Mouse (Mus musculus): ENCODE measurements around the gene Tbc1d10c. TPM values are rescaled to one million over a fixed set of nuclear protein-coding genes. Genes with fewer than 3 reads are reported as not detected.

Tbc1d10c gene
- 0.58 and 0.67 TPM in 2 replicates for polyA plus RNA-seq (2015; fragmentation: Nextera tagmentation; extraction: Ambion mirVana)

DNA sequence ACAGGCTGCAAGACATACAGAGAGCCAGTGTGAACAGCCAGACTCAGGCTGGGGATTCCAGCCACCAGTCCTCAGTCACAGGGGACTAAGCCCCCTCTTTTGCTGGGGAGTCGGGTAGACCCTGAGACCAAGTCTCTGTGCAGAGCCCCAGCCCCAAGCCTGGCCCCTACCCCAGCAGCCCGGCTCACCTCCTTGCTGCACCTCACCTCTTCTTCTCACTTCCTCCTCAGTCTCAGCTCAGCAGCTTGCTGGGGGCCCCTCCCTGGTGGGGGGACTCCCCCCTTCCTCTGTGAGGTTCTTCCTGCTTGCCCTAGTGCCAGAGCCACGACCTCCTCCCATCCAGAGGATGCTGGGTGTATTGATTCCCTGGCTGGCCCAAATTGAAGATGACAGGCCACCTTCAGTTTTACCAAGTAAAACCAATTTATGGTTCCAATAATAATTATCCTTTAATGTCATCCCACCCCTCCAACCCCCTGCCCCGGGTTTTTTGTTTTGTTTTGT is at the start of gene Tbc1d10c:
TSS of gene Tbc1d10c (minus strand) at position 454 of the 504 bp plus-strand sequence.
- Histone ChIP-seq H3K36me3 (ENCODE audit: control insufficient read depth, insufficient read depth, low read length) (peaks cover 11% of the 10 kb centered on the region), H3K27me3 (ENCODE audit: control insufficient read depth, insufficient read depth, low read depth, low read length) (no peaks in the 10 kb centered on the region), H3K9me3 (replicated peaks; ENCODE audit: control insufficient read depth, low read length, poor library complexity, severe bottlenecking) (no peaks in the 10 kb centered on the region), H3K27ac (ENCODE audit: low read length) (peak within 1 kb of the TSS; percentile 89), H3K4me1 (ENCODE audit: control insufficient read depth, insufficient read depth, low read length) (peaks cover 13% of the 10 kb centered on the region), H3K9ac (ENCODE audit: low read depth, low read length) (peak within 1 kb of the TSS; percentile 98), H3K4me3 (ENCODE audit: low read depth, low read length) (peak within 1 kb of the TSS; percentile 95), H3K4me2 (ENCODE audit: low read length) (peak within 1 kb of the TSS; percentile 75)
- 74% methylated on average over 4 of the region's 4 CpGs for WGBS
- no peak for ATAC-seq

DNA sequence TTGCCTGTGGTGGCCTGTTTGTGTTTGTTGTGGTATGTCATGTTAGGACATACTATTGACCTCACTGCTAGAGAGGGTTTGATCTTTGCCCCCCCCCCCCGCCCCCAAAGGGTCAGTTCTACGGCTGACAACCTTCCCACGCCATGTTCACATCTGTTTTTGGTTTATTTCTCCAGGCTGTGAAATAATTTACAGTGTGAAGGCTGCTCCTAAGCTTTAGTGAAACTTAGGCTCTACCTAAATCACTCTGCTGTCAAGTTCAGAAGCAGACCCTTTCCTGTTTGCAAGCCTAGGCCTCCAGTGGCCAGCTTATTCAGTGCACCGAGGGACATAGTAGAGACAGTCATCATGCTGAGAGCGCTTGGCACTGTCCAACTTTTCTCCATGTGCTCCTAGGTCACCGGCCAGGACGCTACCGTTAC is 49.2 kb upstream of the Tbc1d10c start:
- whole genome bisulfite sequencing = 81% methylated on average over 8 of the region's 8 CpGs

GRCm38 (mm10) chr19:4234548-4234947 is 43.5 kb upstream of the Tbc1d10c start:
- H3K4me3 ChIP-seq (ENCODE audit: low read depth, low read length) = no peak overlapping the region
- no peaks in the 10 kb centered on the region for H3K36me3 ChIP-seq (ENCODE audit: control insufficient read depth, insufficient read depth, low read length)
- WGBS = 70% methylated on average over 4 of the region's 4 CpGs
- H3K27me3 ChIP-seq (ENCODE audit: control insufficient read depth, insufficient read depth, low read depth, low read length) = peaks cover 5% of the 10 kb centered on the region; the same call in 1 of the 2 replicates
- H3K4me1 ChIP-seq (ENCODE audit: control insufficient read depth, insufficient read depth, low read length) = peaks cover 11% of the 10 kb centered on the region
- no peak overlapping the region for H3K9ac ChIP-seq (ENCODE audit: low read depth, low read length)
- no peak overlapping the region for H3K4me2 ChIP-seq (ENCODE audit: low read length)
- H3K9me3 ChIP-seq (replicated peaks; ENCODE audit: control insufficient read depth, low read length, poor library complexity, severe bottlenecking) = no peaks in the 10 kb centered on the region
- H3K27ac ChIP-seq (ENCODE audit: low read length) = no peak overlapping the region
- no peak for ATAC-seq

More for the DNA sequence above, 49.2 kb upstream of the Tbc1d10c start:
- Histone ChIP-seq H3K27ac (ENCODE audit: low read length) (no peak overlapping the region), H3K4me3 (ENCODE audit: low read depth, low read length) (no peak overlapping the region), H3K9ac (ENCODE audit: low read depth, low read length) (no peak overlapping the region), H3K4me2 (ENCODE audit: low read length) (no peak overlapping the region), H3K36me3 (ENCODE audit: control insufficient read depth, insufficient read depth, low read length) (no peaks in the 10 kb centered on the region), H3K4me1 (ENCODE audit: control insufficient read depth, insufficient read depth, low read length) (no peaks in the 10 kb centered on the region), H3K9me3 (replicated peaks; ENCODE audit: control insufficient read depth, low read length, poor library complexity, severe bottlenecking) (no peaks in the 10 kb centered on the region), H3K27me3 (ENCODE audit: control insufficient read depth, insufficient read depth, low read depth, low read length) (no peaks in the 10 kb centered on the region)
- no peak for ATAC-seq

GRCm38 (mm10) chr19:4232651-4233050 is 41.6 kb upstream of the Tbc1d10c start:
- H3K9ac ChIP-seq (ENCODE audit: low read depth, low read length) = peak overlapping the region; percentile 75; the same call in 1 of the 2 replicates
- no peaks in the 10 kb centered on the region for H3K9me3 ChIP-seq (replicated peaks; ENCODE audit: control insufficient read depth, low read length, poor library complexity, severe bottlenecking)
- H3K27ac ChIP-seq (ENCODE audit: low read length) = no peak overlapping the region
- H3K4me2 ChIP-seq (ENCODE audit: low read length) = peak overlapping the region; percentile 83
- H3K4me3 ChIP-seq (ENCODE audit: low read depth, low read length) = no peak overlapping the region; the same call in 1 of the 2 replicates
- H3K36me3 ChIP-seq (ENCODE audit: control insufficient read depth, insufficient read depth, low read length) = no peaks in the 10 kb centered on the region
- ATAC-seq = no peak
- peaks cover 5% of the 10 kb centered on the region; the same call in 1 of the 2 replicates for H3K27me3 ChIP-seq (ENCODE audit: control insufficient read depth, insufficient read depth, low read depth, low read length)
- peaks cover 11% of the 10 kb centered on the region for H3K4me1 ChIP-seq (ENCODE audit: control insufficient read depth, insufficient read depth, low read length)
- 80% methylated on average over 7 of the region's 7 CpGs for WGBS

DNA sequence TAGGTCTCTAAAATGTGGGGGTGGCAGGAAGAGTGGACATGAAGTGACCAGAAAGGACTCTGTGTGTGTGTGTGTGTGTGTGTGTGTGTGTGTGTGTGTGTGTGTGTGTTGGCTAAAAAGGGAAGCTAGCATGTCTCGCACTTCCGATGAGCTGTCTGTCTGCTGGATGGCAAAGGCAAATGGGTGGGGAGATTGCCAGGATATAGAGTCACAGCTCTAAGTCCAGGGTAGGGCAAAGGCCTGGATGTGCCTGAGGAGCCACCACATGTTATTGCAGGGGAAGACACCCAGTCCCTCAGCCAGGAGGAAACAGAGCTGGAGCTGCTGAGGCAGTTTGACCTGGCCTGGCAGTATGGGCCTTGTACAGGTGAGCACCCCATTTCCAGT is 41.1 kb upstream of the Tbc1d10c start:
- WGBS = 24% methylated on average over 2 of the region's 2 CpGs
- peak; percentile 37; the same call in 1 of the 2 replicates for ATAC-seq
- H3K27me3 ChIP-seq (ENCODE audit: control insufficient read depth, insufficient read depth, low read depth, low read length) = peaks cover 5% of the 10 kb centered on the region; the same call in 1 of the 2 replicates
- no peaks in the 10 kb centered on the region for H3K9me3 ChIP-seq (replicated peaks; ENCODE audit: control insufficient read depth, low read length, poor library complexity, severe bottlenecking)
- H3K4me1 ChIP-seq (ENCODE audit: control insufficient read depth, insufficient read depth, low read length) = peaks cover 11% of the 10 kb centered on the region
- H3K4me3 ChIP-seq (ENCODE audit: low read depth, low read length) = peak overlapping the region; percentile 64
- H3K4me2 ChIP-seq (ENCODE audit: low read length) = peak overlapping the region; percentile 83
- H3K27ac ChIP-seq (ENCODE audit: low read length) = peak overlapping the region; percentile 76; the same call in 1 of the 2 replicates
- peak overlapping the region; percentile 75 for H3K9ac ChIP-seq (ENCODE audit: low read depth, low read length)
- H3K36me3 ChIP-seq (ENCODE audit: control insufficient read depth, insufficient read depth, low read length) = no peaks in the 10 kb centered on the region

GRCm38 (mm10) chr19:4231253-4232185 is 40.4 kb upstream of the Tbc1d10c start, which contains the start of gene Pold4:
Gene Pold4, plus strand, starts transcription at chr19:4231899.
- H3K27me3 ChIP-seq (ENCODE audit: control insufficient read depth, insufficient read depth, low read depth, low read length) = peaks cover 5% of the 10 kb centered on the region; the same call in 1 of the 2 replicates
- H3K36me3 ChIP-seq (ENCODE audit: control insufficient read depth, insufficient read depth, low read length) = no peaks in the 10 kb centered on the region
- ATAC-seq = peak; percentile 92
- H3K4me1 ChIP-seq (ENCODE audit: control insufficient read depth, insufficient read depth, low read length) = peaks cover 11% of the 10 kb centered on the region
- H3K9me3 ChIP-seq (replicated peaks; ENCODE audit: control insufficient read depth, low read length, poor library complexity, severe bottlenecking) = no peaks in the 10 kb centered on the region
- peak within 1 kb of the TSS; percentile 83 for H3K4me2 ChIP-seq (ENCODE audit: low read length)
- peak within 1 kb of the TSS; percentile 76 for H3K27ac ChIP-seq (ENCODE audit: low read length)
- WGBS = 10% methylated on average over 26 of the region's 26 CpGs
- H3K4me3 ChIP-seq (ENCODE audit: low read depth, low read length) = peak within 1 kb of the TSS; percentile 64
- peak within 1 kb of the TSS; percentile 75 for H3K9ac ChIP-seq (ENCODE audit: low read depth, low read length)

GRCm38 (mm10) chr19:4230415-4230814 is 39.3 kb upstream of the Tbc1d10c start:
- Histone ChIP-seq H3K36me3 (ENCODE audit: control insufficient read depth, insufficient read depth, low read length) (no peaks in the 10 kb centered on the region), H3K9ac (ENCODE audit: low read depth, low read length) (no peak overlapping the region), H3K4me3 (ENCODE audit: low read depth, low read length) (no peak overlapping the region), H3K4me1 (ENCODE audit: control insufficient read depth, insufficient read depth, low read length) (peaks cover 11% of the 10 kb centered on the region), H3K27ac (ENCODE audit: low read length) (no peak overlapping the region), H3K27me3 (ENCODE audit: control insufficient read depth, insufficient read depth, low read depth, low read length) (peaks cover 5% of the 10 kb centered on the region; the same call in 1 of the 2 replicates), H3K4me2 (ENCODE audit: low read length) (no peak overlapping the region), H3K9me3 (replicated peaks; ENCODE audit: control insufficient read depth, low read length, poor library complexity, severe bottlenecking) (no peaks in the 10 kb centered on the region)
- 79% methylated on average over 8 of the region's 8 CpGs for WGBS
- ATAC-seq = no peak

GRCm38 (mm10) chr19:4229451-4230076 is 38.5 kb upstream of the Tbc1d10c start:
- 0 out of 2 replicates have a peak overlapping the region, but pooled peaks have one; percentile 20 for H3K9ac ChIP-seq (ENCODE audit: low read depth, low read length)
- peaks cover 5% of the 10 kb centered on the region; the same call in 1 of the 2 replicates for H3K27me3 ChIP-seq (ENCODE audit: control insufficient read depth, insufficient read depth, low read depth, low read length)
- H3K4me2 ChIP-seq (ENCODE audit: low read length) = no peak overlapping the region
- H3K9me3 ChIP-seq (replicated peaks; ENCODE audit: control insufficient read depth, low read length, poor library complexity, severe bottlenecking) = no peaks in the 10 kb centered on the region
- ATAC-seq = no peak
- peaks cover 11% of the 10 kb centered on the region for H3K4me1 ChIP-seq (ENCODE audit: control insufficient read depth, insufficient read depth, low read length)
- H3K36me3 ChIP-seq (ENCODE audit: control insufficient read depth, insufficient read depth, low read length) = no peaks in the 10 kb centered on the region
- H3K4me3 ChIP-seq (ENCODE audit: low read depth, low read length) = no peak overlapping the region
- H3K27ac ChIP-seq (ENCODE audit: low read length) = no peak overlapping the region
- WGBS = 34% methylated on average over 9 of the region's 9 CpGs

All from midbrain, embryonic 16.5 days (tissue).